Mouse (Mus musculus) kidney, postnatal 14 days (tissue): ENCODE results near the gene Glt28d2.
A peak's percentile ranks its signal among the peaks of the same experiment; 100 is the strongest.
"Not testable (repeated sequence)": the region's sequence is repeated elsewhere in the genome, so short reads cannot be mapped to it uniquely, and the experiment has no call there.

Source experiments
- DNase-seq: peaks from one replicate; pipeline ENCODE4 v3.0.0; 2022; ENCODE audit warnings: mixed read lengths

The Glt28d2 gene

GRCm38 (mm10) chr3:85887239-85887827 is at the start of gene Glt28d2, which contains the start of gene Gm37240:
Gene Glt28d2 (minus strand): TSS chr3:85887516.
Gene Gm37240 (minus strand): TSS chr3:85887518.
- peak; percentile 96 for DNase-seq

GRCm38 (mm10) chr3:85933586-85933985 is 46.3 kb upstream of the Glt28d2 start:
- DNase-seq = no peak

GRCm38 (mm10) chr3:85931859-85932258 is 44.5 kb upstream of the Glt28d2 start:
- no peak for DNase-seq

GRCm38 (mm10) chr3:85930671-85931255 is 43.4 kb upstream of the Glt28d2 start:
- DNase-seq = no peak

GRCm38 (mm10) chr3:85929711-85930110 is 42.4 kb upstream of the Glt28d2 start:
- DNase-seq = no peak

- no peak for DNase-seq
Observed at GRCm38 (mm10) chr3:85928140-85928611, 40.9 kb upstream of the Glt28d2 start.

GRCm38 (mm10) chr3:85927296-85927695 is 40.0 kb upstream of the Glt28d2 start:
- no peak for DNase-seq

DNA sequence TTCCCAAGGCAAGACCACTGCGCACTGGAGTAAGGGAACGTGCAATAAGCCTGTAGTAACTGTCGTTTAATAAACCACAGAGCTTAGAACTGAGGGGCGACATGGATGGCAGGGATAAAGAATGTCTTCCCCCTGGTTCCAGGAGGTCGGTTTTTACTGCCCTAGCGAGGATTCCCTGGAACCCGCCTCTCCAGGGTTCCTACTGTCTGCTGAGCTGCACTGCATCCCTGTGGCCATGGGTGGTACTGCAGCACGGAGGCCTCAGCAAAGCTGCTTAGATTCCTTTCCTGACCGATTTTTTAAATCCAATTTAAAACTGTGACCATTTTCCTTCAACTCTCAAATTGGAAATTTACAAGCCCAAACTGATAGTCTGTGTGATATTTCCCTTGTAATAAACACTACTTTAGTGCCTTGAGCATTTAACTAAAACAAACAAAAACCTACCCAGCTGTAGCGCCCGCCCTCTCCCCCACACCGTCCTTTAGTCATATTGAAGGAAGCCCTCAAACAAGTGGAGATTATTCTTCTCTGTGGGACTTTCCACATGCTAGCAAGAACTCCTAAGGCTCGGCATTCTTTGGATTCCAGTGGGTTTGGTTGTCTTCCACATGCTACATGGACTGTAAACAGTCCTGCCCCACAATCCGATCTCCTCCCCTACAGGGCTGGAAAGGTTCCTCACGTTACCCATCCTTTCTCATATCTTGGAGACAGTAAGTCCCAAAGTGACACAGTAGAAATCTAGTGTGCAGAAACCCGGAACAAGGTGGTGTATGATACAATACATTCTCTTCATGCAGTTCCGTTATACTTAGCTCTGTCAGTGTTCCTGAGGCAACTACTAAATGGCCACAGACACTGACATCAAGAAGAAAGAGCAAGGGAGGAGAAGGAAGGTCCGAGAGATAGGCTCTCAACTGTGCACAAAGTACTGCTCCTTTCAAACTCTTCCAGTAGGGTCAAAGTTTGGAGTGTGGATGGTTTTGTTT is 36.9 kb upstream of the Glt28d2 start:
- peak; percentile 84 for DNase-seq

GRCm38 (mm10) chr3:85923343-85923742 is 36.0 kb upstream of the Glt28d2 start:
- DNase-seq = no peak

DNA sequence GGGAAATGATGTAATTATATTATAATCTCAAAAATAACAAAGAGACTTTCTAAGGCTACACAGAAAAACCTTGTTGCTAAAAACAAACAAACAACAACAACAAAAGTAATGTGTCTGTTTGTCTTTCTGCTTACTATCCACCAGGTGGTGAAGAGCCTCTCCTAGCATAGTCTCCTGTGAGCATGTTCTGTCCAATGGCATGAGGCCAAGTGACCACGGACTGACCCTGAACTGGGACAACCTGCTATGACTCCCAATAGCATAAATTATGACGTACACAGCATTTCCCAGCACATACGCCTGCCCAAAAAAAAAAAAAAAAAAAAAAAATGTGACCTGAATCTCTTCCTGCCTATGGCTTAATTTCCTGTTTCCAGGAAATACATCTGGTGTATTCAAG is 35.0 kb upstream of the Glt28d2 start:
- DNase-seq = peak; percentile 84

DNA sequence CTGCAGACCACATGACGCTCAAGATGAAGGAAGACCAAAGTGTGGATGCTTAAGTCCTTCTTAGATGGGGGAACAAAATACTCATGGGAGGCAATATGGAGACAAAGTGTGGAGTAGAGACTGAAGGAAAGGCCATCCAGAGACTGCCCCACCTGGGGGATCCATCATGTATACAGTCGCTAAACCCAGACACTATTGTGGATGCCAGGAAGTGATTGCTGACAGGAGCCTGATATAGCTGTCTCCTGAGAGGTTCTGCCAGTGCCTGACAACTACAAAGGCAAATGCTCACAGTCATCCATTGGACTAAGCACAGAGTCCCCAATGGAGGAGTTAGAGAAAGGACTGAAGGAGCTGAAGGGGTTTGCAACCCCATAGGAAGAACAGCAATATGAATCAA is 33.4 kb upstream of the Glt28d2 start:
- DNase-seq = not testable (repeated sequence)

DNA sequence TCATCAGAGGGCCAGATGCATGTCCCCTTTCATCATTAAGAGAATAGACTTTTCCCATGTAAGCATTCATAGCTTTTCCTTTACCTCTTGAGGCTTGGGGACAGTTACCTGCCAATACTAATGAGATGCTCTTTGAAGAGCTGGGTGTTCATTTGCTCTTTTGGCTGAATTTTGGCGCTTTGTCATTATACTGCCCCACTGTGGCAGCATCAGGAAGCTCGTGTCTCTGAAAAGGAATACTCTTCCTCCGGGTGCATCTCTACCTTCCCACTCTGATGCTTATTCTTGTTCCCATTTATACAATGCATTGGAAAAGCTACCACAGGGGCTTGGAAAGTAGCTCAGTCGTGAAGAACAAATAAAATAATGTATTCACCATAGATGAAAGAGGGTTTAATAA is 30.3 kb upstream of the Glt28d2 start:
- DNase-seq = peak; percentile 47

GRCm38 (mm10) chr3:85914806-85915205 is 27.5 kb upstream of the Glt28d2 start:
- no peak for DNase-seq

DNA sequence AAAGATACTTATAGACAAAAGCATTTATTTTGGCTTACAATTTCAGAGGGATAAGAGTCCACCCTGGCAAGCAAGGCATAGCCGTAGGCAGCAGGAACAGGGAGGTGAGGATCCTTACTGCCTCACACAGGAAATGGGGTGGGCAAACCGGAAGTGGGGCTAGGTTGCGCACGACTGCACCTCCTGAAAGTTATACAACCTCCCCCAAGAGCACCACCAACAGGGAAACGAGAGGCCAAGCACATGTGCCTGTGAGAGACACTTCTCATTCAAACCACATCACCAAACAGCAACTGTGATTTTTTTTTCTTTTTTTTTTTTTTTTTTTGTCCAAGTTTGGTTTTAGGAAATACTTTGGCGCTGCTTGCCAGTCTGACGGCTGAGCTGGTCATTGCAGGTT is 19.8 kb upstream of the Glt28d2 start:
- DNase-seq = no peak

DNA sequence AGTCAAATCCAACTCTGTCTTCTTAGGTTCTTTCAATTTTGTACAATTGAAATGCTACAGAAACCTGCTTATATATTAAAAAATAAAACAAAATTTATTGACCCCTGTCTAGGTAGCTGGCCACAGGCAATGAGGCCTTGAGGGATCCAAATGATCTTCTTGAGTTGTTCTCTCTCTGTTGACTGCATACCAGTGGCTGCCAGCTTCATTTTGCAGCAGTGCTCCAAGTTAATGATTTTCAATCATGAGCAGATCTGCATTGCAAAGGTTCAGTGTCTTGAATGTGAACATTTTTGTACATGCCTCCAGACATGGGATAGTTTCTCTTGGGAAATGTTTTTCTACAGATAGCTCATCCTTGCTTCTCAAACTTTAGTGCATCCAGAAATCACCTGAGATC is 17.1 kb upstream of the Glt28d2 start:
- peak; percentile 23 for DNase-seq

GRCm38 (mm10) chr3:85895020-85895419 is 7.7 kb upstream of the Glt28d2 start:
- DNase-seq = no peak

DNA sequence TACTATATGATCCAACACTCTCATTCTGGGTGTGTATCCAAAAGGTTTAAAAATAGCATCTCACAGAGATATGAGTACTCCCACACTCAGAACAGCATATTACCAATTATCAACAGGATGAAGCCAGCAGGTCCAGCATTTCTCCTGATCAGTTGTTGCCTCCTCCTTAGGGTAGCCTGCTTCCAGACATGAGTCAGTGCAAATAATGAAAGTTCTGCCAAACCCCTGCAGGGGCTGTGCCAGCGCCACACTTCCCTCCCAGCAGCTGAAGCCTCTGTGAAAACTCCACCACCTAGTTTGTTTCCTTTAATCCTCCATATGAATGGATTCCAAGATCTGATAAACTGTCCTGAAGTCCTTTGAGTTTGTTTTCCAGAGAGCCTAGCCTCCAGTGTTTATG is 4.3 kb upstream of the Glt28d2 start:
- DNase-seq = no peak

GRCm38 (mm10) chr3:85888221-85888671 is 930 bp upstream of the Glt28d2 start:
- peak; percentile 65 for DNase-seq

DNA sequence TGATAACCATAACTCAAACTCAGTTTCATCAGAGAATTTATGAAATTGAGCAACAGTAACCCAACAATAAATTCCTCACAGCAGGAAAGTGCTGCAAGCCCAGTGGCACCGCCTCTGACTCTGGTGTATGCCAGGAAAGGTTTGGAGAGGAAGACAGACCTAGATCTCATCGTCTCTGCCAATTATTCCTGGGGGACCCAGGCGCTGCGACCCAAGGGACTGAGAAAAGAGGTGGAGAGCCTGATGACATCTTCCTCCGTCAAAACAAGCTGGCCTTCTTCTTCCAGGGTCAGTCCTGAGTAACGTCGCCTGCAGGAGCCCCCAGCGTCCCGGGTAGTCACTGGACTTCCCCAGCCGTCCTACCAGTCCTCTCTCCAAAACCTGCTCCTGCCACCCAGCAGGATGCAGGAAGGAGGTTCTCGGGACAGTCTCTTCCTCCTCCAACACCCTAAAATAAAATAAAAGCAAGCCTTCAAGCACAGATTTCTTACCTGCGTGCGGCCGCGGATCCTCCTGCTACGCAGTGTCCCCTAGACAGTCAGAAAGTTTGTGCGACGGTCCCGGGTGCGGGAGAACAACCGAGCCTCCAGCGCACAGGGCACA is 579 bp downstream of the Glt28d2 start:
- DNase-seq = no peak

DNA sequence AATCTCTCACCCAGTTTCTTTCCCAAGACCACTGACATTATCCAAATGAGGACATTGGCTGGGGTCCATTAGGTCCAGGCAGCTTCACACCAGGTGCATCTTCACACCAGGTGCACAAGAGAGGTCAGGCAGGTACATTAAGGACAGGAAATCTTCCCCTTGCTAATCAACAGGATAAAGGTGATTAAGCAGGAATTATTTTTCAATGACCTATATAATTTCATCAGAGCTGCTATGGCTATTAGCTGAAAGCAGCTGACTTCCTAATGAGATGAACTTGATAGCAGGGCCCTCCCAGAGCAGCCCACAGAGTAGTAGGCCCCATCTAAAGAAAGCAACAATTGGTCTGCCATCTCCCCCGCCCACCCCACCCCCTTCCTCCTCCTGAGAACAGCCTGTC is 1.4 kb downstream of the Glt28d2 start:
- DNase-seq = no peak

- DNase-seq = no peak
Observed at GRCm38 (mm10) chr3:85880687-85881086, 6.6 kb downstream of the Glt28d2 start.

- DNase-seq = no peak
Observed at GRCm38 (mm10) chr3:85880068-85880467, 7.2 kb downstream of the Glt28d2 start.

GRCm38 (mm10) chr3:85878911-85879310 is 8.4 kb downstream of the Glt28d2 start:
- DNase-seq = no peak
